Mouse (Mus musculus) brain, embryonic 14.5 days (tissue): ENCODE results near the gene Nprl2. TPM values are rescaled to one million over a fixed set of nuclear protein-coding genes. Genes with fewer than 3 reads are reported as not detected.
"Not testable (repeated sequence)": the region's sequence is repeated elsewhere in the genome, so short reads cannot be mapped to it uniquely, and the experiment has no call there.

Source experiments
- DNase-seq: peaks from one replicate; pipeline ENCODE4 v3.0.0-alpha.2; 2011; ENCODE audit warnings: low read depth
- CTCF ChIP-seq: fragments of 200-500 bp; IDR thresholded peaks from 2 replicates; pipeline ENCODE4 v1.5.1; 2012; ENCODE audit warnings: inconsistent platforms, mild to moderate bottlenecking, moderate library complexity, borderline replicate concordance; ENCODE audit not compliant: insufficient read depth, insufficient read length; ENCODE audit errors: extremely low read depth
- POLR2A ChIP-seq: fragments of 200-500 bp; IDR thresholded peaks from 2 replicates; pipeline ENCODE4 v1.6.1; 2012; ENCODE audit warnings: mild to moderate bottlenecking, inconsistent platforms, borderline replicate concordance; ENCODE audit not compliant: poor library complexity, insufficient read depth, insufficient read length, severe bottlenecking; ENCODE audit errors: extremely low read depth
- polyA plus RNA-seq: library from polyadenylated mRNA; depleted of rRNA; stranded (reverse); fragments of >200 nt; gene quantifications from 2 replicates; pipeline ENCODE4 v1.2.3, GENCODE M21; 2012

Nprl2 gene
- polyA plus RNA-seq, 1 experiment: 74.5 TPM

GRCm38 (mm10) chr9:107565556-107565955 lies 23.5 kb downstream of the Nprl2 start:
- TF ChIP-seq CTCF: 0 out of 2 replicates have a peak, but pooled peaks have one; percentile 21
- DNase-seq: not testable (repeated sequence)

GRCm38 (mm10) chr9:107566041-107566709 lies 24.1 kb downstream of the Nprl2 start:
- peak; percentile 75 for DNase-seq
- TF ChIP-seq CTCF (peak; percentile 81), POLR2A (no peak)

GRCm38 (mm10) chr9:107566855-107567254 lies 24.8 kb downstream of the Nprl2 start:
- TF ChIP-seq CTCF: no peak
- TF ChIP-seq POLR2A: no peak
- DNase-seq: no peak

- no peak for DNase-seq
These were observed 25.8 kb downstream of the Nprl2 start, which contains the start of gene Hyal2 for GRCm38 (mm10) chr9:107567702-107568319. Gene Hyal2 (plus strand): TSS chr9:107567945.

GRCm38 (mm10) chr9:107568331-107569261 lies 26.6 kb downstream of the Nprl2 start:
- peak; percentile 96 for DNase-seq
- TF ChIP-seq POLR2A (peak; percentile 74; the same call in 1 of the 2 replicates), CTCF (no peak)

More at GRCm38 (mm10) chr9:107567702-107568319, 25.8 kb downstream of the Nprl2 start, which contains the start of gene Hyal2:
- TF ChIP-seq POLR2A (no peak), CTCF (no peak)

- TF ChIP-seq POLR2A (no peak), CTCF (no peak)
- no peak for DNase-seq
These were observed 27.2 kb downstream of the Nprl2 start for GRCm38 (mm10) chr9:107569270-107569669.

GRCm38 (mm10) chr9:107570016-107570415 lies 28.0 kb downstream of the Nprl2 start:
- DNase-seq: no peak
- TF ChIP-seq CTCF (no peak), POLR2A (no peak)

- DNase-seq: no peak
- TF ChIP-seq CTCF: no peak
- TF ChIP-seq POLR2A: no peak
These were observed 28.8 kb downstream of the Nprl2 start for GRCm38 (mm10) chr9:107570845-107571244.

- no peak for TF ChIP-seq POLR2A
- TF ChIP-seq CTCF: no peak
- DNase-seq: no peak
These were observed 29.7 kb downstream of the Nprl2 start for GRCm38 (mm10) chr9:107571534-107572326.

- TF ChIP-seq POLR2A: no peak
- DNase-seq: no peak
These were observed 30.3 kb downstream of the Nprl2 start for GRCm38 (mm10) chr9:107572327-107572662.

- not testable (repeated sequence) for DNase-seq
These were observed 31.7 kb downstream of the Nprl2 start for GRCm38 (mm10) chr9:107573774-107574173.
